Mouse (Mus musculus): ENCODE measurements around the gene Gsdma3.

GRCm38 (mm10) chr11:98628706-98629105, 2.5 kb downstream of the Gsdma3 start:
- no peak for TF ChIP-seq CTCF (IDR thresholded peaks at IDR 0.05; ENCODE audit: extremely low read depth, insufficient read depth, low read length)
- TF ChIP-seq POLR2A (IDR thresholded peaks at IDR 0.05; ENCODE audit: extremely low read depth, insufficient read depth, low read length): no peak

Data from cortical plate, adult 2 months (tissue).